Mouse (Mus musculus) urinary bladder, postnatal 36 days (tissue): Measurements from ENCODE around the gene Rbbp8nl.

Source experiments
- DNase-seq, 2 experiments: peaks; one replicate each; pipeline ENCODE4 v3.0.0; 2022; ENCODE audit warnings: low spot score in 2 of 2, mixed read lengths in 1 of 2

Gene Rbbp8nl

GRCm38 (mm10) chr2:180289440-180290108, at the start of gene Rbbp8nl:
Rbbp8nl (minus strand) TSS chr2:180289879.
- peak; percentile 87 to 89 for DNase-seq

- peak; percentile 52 to 71 for DNase-seq
Measured at GRCm38 (mm10) chr2:180334551-180334986, 44.9 kb upstream of the Rbbp8nl start, which contains the start of gene Gata5. Gata5 (minus strand) TSS chr2:180334699.

- peak in 1 of 2 experiments; percentile 12 for DNase-seq
Measured at GRCm38 (mm10) chr2:180333778-180334550, 44.3 kb upstream of the Rbbp8nl start.

- no peak for DNase-seq
Measured at GRCm38 (mm10) chr2:180329466-180329865, 39.8 kb upstream of the Rbbp8nl start.

- peak in 1 of 2 experiments; percentile 43 for DNase-seq
Measured at GRCm38 (mm10) chr2:180322674-180323355, 33.1 kb upstream of the Rbbp8nl start.

- DNase-seq = no peak
Measured at GRCm38 (mm10) chr2:180320216-180320615, 30.5 kb upstream of the Rbbp8nl start.

- no peak for DNase-seq
Measured at GRCm38 (mm10) chr2:180317591-180317990, 27.9 kb upstream of the Rbbp8nl start.

- no peak for DNase-seq
Measured at GRCm38 (mm10) chr2:180314292-180314691, 24.6 kb upstream of the Rbbp8nl start.

- DNase-seq = no peak
Measured at GRCm38 (mm10) chr2:180311147-180311546, 21.5 kb upstream of the Rbbp8nl start.

- no peak for DNase-seq
Measured at GRCm38 (mm10) chr2:180307680-180308079, 18.0 kb upstream of the Rbbp8nl start.

GRCm38 (mm10) chr2:180306423-180307168, 16.9 kb upstream of the Rbbp8nl start:
- peak; percentile 36 for DNase-seq

GRCm38 (mm10) chr2:180306009-180306408, 16.3 kb upstream of the Rbbp8nl start:
- DNase-seq = no peak

GRCm38 (mm10) chr2:180305490-180305889, 15.8 kb upstream of the Rbbp8nl start:
- no peak for DNase-seq

GRCm38 (mm10) chr2:180304554-180304953, 14.9 kb upstream of the Rbbp8nl start:
- no peak for DNase-seq

GRCm38 (mm10) chr2:180303468-180303867, 13.8 kb upstream of the Rbbp8nl start:
- DNase-seq = peak in 1 of 2 experiments; percentile 18

GRCm38 (mm10) chr2:180302201-180302600, 12.5 kb upstream of the Rbbp8nl start:
- no peak for DNase-seq

GRCm38 (mm10) chr2:180300771-180301170, 11.1 kb upstream of the Rbbp8nl start:
- DNase-seq = no peak

GRCm38 (mm10) chr2:180300252-180300651, 10.6 kb upstream of the Rbbp8nl start:
- DNase-seq = no peak

- DNase-seq = no peak
Measured at GRCm38 (mm10) chr2:180292906-180293305, 3.2 kb upstream of the Rbbp8nl start.

- DNase-seq = no peak
Measured at GRCm38 (mm10) chr2:180292026-180292425, 2.3 kb upstream of the Rbbp8nl start.

- DNase-seq = peak in 1 of 2 experiments; percentile 24
Measured at GRCm38 (mm10) chr2:180291566-180291965, 1.9 kb upstream of the Rbbp8nl start.
